Mouse (Mus musculus) cerebellum, postnatal 36 days (tissue): ENCODE results near the gene Babam2.

Experiments
- DNase-seq, 2 experiments: peaks; one replicate each; pipeline ENCODE4 v3.0.0; 2021 to 2022; ENCODE audit warnings: mixed read lengths in 2 of 2

Gene Babam2

GRCm38 (mm10) chr5:31892631-31893030 lies 195.1 kb downstream of the Babam2 start:
- DNase-seq = no peak

- DNase-seq = no peak
These were observed 202.4 kb downstream of the Babam2 start for GRCm38 (mm10) chr5:31899901-31900300.

- DNase-seq = no peak
These were observed 204.7 kb downstream of the Babam2 start for GRCm38 (mm10) chr5:31902144-31902543.

- no peak for DNase-seq
These were observed 205.4 kb downstream of the Babam2 start for GRCm38 (mm10) chr5:31902891-31903290.

GRCm38 (mm10) chr5:31904968-31905683 lies 207.6 kb downstream of the Babam2 start:
- no peak for DNase-seq

GRCm38 (mm10) chr5:31905808-31906207 lies 208.3 kb downstream of the Babam2 start:
- no peak for DNase-seq

- DNase-seq = no peak
These were observed 208.9 kb downstream of the Babam2 start for GRCm38 (mm10) chr5:31906286-31906951.

- no peak for DNase-seq
These were observed 210.5 kb downstream of the Babam2 start for GRCm38 (mm10) chr5:31907959-31908358.

- no peak for DNase-seq
These were observed 211.3 kb downstream of the Babam2 start for GRCm38 (mm10) chr5:31908818-31909217.

GRCm38 (mm10) chr5:31916241-31916640 lies 218.8 kb downstream of the Babam2 start:
- DNase-seq = no peak

GRCm38 (mm10) chr5:31918566-31918965 lies 221.1 kb downstream of the Babam2 start:
- no peak for DNase-seq

- no peak for DNase-seq
These were observed 222.6 kb downstream of the Babam2 start for GRCm38 (mm10) chr5:31920129-31920528.

GRCm38 (mm10) chr5:31920890-31921289 lies 223.4 kb downstream of the Babam2 start:
- DNase-seq = no peak

GRCm38 (mm10) chr5:31924075-31924474 lies 226.6 kb downstream of the Babam2 start:
- DNase-seq = no peak

- DNase-seq = no peak
These were observed 229.1 kb downstream of the Babam2 start for GRCm38 (mm10) chr5:31926551-31926950.

GRCm38 (mm10) chr5:31929007-31929406 lies 231.5 kb downstream of the Babam2 start:
- DNase-seq = no peak

- DNase-seq = no peak
These were observed 233.7 kb downstream of the Babam2 start for GRCm38 (mm10) chr5:31931127-31931625.

GRCm38 (mm10) chr5:31931637-31932036 lies 234.2 kb downstream of the Babam2 start:
- DNase-seq = no peak

- DNase-seq = peak in 1 of 2 experiments; percentile 8
These were observed 235.8 kb downstream of the Babam2 start for GRCm38 (mm10) chr5:31933296-31933695.

GRCm38 (mm10) chr5:31934397-31934796 lies 236.9 kb downstream of the Babam2 start:
- DNase-seq = no peak

- DNase-seq = no peak
These were observed 238.5 kb downstream of the Babam2 start for GRCm38 (mm10) chr5:31935936-31936335.

GRCm38 (mm10) chr5:31936523-31936922 lies 239.0 kb downstream of the Babam2 start:
- no peak for DNase-seq

- DNase-seq = no peak
These were observed 243.4 kb downstream of the Babam2 start for GRCm38 (mm10) chr5:31940876-31941275.

GRCm38 (mm10) chr5:31947185-31947584 lies 249.7 kb downstream of the Babam2 start:
- no peak for DNase-seq
